Mouse (Mus musculus) bone marrow, adult 2 months (tissue): Measurements from ENCODE around the gene Fbxo6. TPM values are rescaled to one million over a fixed set of nuclear protein-coding genes. Genes with fewer than 3 reads are reported as not detected.
"Not testable (repeated sequence)": the region's sequence is repeated elsewhere in the genome, so short reads cannot be mapped to it uniquely, and the experiment has no call there.

Experiments used
- H3K27ac ChIP-seq: fragments of 200-500 bp; 2 replicates; pipeline ENCODE4 v1.5.1; 2012; ENCODE audit warnings: low read depth, mild to moderate bottlenecking, control low read depth, inconsistent platforms, low read length; ENCODE audit not compliant: control insufficient read depth, poor library complexity, insufficient read depth
- H3K4me1 ChIP-seq: fragments of 200-500 bp; 2 replicates; pipeline ENCODE4 v1.6.1; 2011; ENCODE audit warnings: low read length; ENCODE audit not compliant: control insufficient read depth, insufficient read depth
- H3K4me3 ChIP-seq: fragments of 200-500 bp; replicated peaks from 2 replicates; pipeline ENCODE3; 2011; ENCODE audit warnings: mild to moderate bottlenecking, low read depth, low read length, control low read depth; ENCODE audit not compliant: control insufficient read depth
- CTCF ChIP-seq: fragments of 200-500 bp; IDR thresholded peaks from 2 replicates; pipeline ENCODE4 v1.5.1; 2011; ENCODE audit warnings: low read length, control low read depth; ENCODE audit not compliant: control insufficient read depth, insufficient read depth
- POLR2A ChIP-seq: fragments of 200-500 bp; IDR thresholded peaks from 2 replicates; pipeline ENCODE4 v1.6.1; 2011; ENCODE audit warnings: low read depth, mild to moderate bottlenecking, control low read depth, low read length, borderline replicate concordance; ENCODE audit not compliant: control insufficient read depth
- WGBS: fragments of 180-500 bp; shearing (Covaris S2); methylation state at CpG from one replicate; pipeline ENCODE4 v1.1.7; 2018; 5-methylcytosine and 5-hydroxymethylcytosine counted together
- polyA plus RNA-seq: library from polyadenylated mRNA; stranded (reverse); fragments of >200 nt; gene quantifications from 2 replicates; pipeline ENCODE4 v1.2.4, GENCODE M21; 2011; ENCODE audit warnings: low replicate concordance; ENCODE audit not compliant: missing spikeins, insufficient read depth, insufficient read length

Gene Fbxo6
- polyA plus RNA-seq, result 3.4 and 11.2 TPM in 2 replicates

DNA sequence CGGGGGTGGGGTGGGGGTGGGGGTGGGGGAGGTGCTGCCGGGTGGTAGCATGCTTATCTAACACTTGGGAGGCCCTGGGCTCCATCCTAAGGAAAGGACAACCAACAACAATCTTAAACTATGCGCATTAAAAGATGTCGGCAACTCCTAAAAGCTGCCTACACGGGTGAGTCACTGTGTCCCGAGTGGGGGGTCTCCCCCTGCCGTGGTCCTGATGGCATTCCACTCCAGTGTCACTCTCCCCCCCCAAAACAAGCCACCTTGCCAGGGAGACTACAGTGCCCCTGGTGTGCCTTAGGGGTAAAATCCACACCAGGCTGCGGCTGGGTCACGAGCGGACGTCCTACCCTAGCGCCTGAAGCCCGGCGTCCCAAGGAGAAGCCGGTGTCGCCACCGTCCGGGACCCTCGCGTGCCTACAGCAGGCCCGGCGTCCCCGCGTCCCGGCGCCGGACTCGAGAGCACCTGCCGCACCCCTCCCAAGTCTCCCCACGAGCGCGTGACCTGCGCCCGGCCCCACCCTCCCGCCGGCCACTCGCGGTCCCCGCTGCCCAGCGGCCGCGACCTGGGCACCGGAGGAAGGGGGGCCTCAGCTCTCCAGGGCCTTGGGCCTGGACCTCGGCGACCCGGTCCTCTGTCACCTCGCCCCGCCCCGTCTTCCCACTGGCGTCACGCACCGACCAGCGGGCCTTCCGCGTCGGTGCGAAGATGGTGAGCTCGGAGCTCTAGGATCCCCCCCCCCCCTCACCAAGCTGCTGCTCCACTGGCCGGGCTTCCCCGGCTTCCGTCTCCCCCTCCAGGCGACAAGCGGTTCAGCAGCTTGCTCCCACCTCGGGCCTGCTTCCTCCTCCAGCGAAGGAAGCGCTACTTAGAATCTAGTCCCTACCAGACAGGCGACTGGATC lies at the start of gene Fbxo6:
Gene Fbxo6 (minus strand): TSS at position 874 of the 902 bp plus-strand sequence.
- Histone ChIP-seq H3K27ac (peak within 1 kb of the TSS; percentile 90), H3K4me1 (no peaks in the 10 kb centered on the region), H3K4me3 (peak within 1 kb of the TSS; percentile 79)
- TF ChIP-seq POLR2A (peak; percentile 62; the same call in 1 of the 2 replicates), CTCF (peak; percentile 51; the same call in 1 of the 2 replicates)
- WGBS, result under 1% methylated on average over 67 of the region's 67 CpGs

DNA sequence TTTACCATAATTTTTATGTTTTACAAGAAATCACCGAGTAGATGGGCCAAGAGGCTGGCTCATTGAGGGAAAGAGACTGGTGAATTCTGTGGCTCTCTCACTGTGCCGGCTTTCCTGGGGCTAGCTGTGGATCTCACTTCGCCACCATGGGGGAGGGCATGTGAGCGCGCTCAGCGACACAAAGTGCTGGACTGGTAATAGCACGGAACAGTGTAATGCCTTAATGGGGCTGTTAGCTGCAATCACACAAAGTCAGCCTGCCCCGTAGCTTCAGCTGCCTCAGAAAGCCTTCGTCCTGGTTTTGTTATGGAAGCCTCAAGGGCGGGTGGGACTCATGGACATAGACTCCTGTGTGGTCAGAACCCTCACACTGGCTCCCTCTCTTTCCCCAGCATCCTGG lies 46.8 kb upstream of the Fbxo6 start:
- no peak overlapping the region for H3K27ac ChIP-seq
- TF ChIP-seq POLR2A, result no peak
- no peak overlapping the region for H3K4me3 ChIP-seq
- H3K4me1 ChIP-seq, result no peaks in the 10 kb centered on the region
- WGBS, result 56% methylated on average over 10 of the region's 10 CpGs

DNA sequence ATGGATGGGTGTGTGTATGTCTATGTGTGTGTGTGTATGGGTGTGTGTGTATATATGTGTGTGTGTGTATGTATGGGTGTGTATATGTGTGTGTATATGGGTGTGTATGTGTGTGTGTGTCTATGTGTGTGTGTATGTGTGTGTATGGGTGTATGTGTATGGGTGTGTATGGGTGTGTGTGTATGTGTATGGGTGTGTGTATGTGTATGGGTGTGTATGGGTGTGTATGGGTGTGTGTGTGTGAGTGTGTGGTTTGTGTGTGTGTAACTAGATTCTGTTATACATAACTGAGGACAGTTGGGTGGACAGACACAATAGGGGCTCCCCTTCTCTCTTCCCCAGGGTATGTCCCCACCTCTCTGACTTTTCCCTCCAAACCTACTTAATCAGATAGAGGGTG lies 42.5 kb upstream of the Fbxo6 start:
- no peak overlapping the region for H3K27ac ChIP-seq
- H3K4me1 ChIP-seq, result no peaks in the 10 kb centered on the region
- TF ChIP-seq CTCF, result no peak
- TF ChIP-seq POLR2A, result no peak
- no peak overlapping the region for H3K4me3 ChIP-seq

DNA sequence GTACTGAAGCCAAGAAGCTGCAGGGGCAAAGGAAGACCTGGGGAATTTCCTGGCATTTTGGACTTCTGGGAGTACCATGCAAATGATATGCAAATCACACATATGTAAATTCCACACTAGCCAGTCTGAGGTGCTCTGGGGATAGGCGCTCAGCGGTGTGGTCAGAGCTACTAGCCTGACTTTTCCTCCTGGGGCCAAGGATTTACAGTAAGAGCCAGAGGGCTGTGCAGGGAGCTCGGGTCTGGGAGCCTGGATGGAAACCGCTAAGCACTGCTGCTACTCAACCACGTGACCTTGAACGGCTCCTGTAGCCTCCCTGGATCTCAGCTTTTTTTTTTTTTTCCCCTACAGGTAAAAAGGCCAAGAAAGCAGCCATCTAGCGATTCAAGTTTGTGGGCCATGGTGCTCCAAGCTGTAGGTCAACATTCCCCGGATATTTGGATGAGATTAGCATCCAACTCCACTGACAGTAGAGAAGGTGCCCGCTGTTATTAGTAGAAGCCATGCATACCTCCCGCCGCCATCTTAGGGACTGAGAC lies 40.8 kb upstream of the Fbxo6 start:
- Histone ChIP-seq H3K27ac (no peak overlapping the region), H3K4me3 (no peak overlapping the region), H3K4me1 (no peaks in the 10 kb centered on the region)
- 48% methylated on average over 11 of the region's 11 CpGs for WGBS
- TF ChIP-seq CTCF (no peak), POLR2A (no peak)

DNA sequence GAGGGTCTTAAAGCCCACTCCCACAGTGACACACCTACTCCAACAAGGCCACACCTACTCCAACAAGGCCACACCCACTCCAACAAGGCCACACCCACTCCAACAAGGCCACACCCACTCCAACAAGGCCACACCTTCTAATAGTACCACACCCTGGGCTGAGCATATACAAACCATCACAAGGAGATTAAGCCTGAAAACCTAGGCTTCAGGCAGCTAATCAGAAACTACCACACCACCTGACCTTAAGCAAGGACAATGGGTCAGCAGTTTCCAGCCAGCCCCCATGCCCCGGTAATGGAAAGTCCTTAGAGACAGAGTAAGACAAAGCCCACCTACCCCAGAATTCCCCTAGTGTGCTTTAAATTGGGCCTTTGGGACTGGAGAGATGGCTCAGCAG lies 36.8 kb upstream of the Fbxo6 start:
- not testable (repeated sequence) for H3K4me3 ChIP-seq, H3K27ac ChIP-seq, H3K4me1 ChIP-seq
- 72% methylated on average over 1 of the region's 1 CpGs for WGBS

DNA sequence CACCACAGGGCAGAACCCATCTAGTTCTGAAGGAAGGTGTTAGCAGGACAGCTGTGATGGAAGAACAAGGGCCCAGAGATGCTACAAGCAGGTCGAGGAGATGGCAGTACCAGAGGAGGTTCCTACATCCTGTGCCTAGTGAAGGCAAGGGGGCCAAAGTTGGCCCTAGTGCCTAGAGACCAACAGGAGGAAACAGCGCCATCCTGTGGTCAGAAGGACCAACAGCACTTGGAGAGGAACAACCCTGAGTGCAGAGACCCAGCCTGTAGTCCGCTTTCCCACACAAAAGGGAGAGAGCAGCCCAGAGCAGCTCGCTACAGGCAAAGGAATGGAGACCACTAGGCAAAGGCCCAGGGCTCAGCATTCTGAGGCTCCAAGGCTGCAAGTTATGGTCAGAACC lies 33.9 kb upstream of the Fbxo6 start:
- TF ChIP-seq POLR2A (no peak), CTCF (peak; percentile 30; the same call in 1 of the 2 replicates)
- Histone ChIP-seq H3K4me1 (no peaks in the 10 kb centered on the region), H3K4me3 (no peak overlapping the region), H3K27ac (no peak overlapping the region)
- WGBS, result 57% methylated on average over 4 of the region's 4 CpGs

DNA sequence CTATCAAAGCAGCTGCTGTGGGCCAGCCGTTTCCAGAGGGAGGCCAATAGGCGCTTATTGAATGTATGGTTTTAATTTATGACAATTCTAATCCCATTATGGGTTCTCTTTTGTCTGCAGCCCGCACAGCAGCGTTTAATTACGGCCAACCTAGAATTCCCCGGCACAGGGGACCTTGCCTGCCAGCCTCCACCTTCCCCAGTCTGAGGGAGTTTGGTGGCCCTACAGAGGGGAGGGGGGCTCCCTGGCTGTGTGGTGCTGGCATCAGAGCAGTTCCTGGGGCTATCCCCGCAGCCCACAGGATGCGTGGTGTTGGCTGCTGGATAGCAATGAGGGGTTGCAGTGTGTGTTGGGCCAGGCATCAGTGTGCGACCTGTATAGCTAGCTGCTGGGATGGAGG lies 32.6 kb upstream of the Fbxo6 start:
- TF ChIP-seq POLR2A (no peak), CTCF (no peak)
- 66% methylated on average over 9 of the region's 9 CpGs for WGBS
- no peak overlapping the region for H3K4me3 ChIP-seq
- no peak overlapping the region for H3K27ac ChIP-seq
- H3K4me1 ChIP-seq, result no peaks in the 10 kb centered on the region

DNA sequence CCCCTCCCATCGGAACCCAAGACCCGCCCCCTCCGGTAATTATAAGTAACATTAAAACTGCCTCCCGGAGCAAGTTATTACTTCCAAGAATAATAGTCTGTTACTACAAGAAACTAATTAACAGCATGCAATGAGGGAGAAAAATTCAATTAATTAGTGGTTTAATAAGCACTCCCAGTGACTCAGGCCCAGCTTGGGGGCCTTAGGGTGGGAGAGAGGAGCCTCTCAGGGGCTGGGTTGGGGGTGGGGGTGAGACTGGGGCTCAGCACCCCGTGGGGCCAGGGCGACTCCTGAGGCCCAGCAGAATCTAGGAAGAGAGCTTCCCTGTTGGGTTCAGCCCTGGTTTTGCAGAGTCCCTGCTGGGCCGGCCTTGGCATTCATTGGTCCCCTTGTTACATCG lies 30.4 kb upstream of the Fbxo6 start:
- H3K4me1 ChIP-seq, result no peaks in the 10 kb centered on the region
- H3K27ac ChIP-seq, result no peak overlapping the region
- 36% methylated on average over 8 of the region's 8 CpGs for WGBS
- no peak for TF ChIP-seq CTCF
- no peak for TF ChIP-seq POLR2A
- no peak overlapping the region for H3K4me3 ChIP-seq
